In the genomic region with DNA sequence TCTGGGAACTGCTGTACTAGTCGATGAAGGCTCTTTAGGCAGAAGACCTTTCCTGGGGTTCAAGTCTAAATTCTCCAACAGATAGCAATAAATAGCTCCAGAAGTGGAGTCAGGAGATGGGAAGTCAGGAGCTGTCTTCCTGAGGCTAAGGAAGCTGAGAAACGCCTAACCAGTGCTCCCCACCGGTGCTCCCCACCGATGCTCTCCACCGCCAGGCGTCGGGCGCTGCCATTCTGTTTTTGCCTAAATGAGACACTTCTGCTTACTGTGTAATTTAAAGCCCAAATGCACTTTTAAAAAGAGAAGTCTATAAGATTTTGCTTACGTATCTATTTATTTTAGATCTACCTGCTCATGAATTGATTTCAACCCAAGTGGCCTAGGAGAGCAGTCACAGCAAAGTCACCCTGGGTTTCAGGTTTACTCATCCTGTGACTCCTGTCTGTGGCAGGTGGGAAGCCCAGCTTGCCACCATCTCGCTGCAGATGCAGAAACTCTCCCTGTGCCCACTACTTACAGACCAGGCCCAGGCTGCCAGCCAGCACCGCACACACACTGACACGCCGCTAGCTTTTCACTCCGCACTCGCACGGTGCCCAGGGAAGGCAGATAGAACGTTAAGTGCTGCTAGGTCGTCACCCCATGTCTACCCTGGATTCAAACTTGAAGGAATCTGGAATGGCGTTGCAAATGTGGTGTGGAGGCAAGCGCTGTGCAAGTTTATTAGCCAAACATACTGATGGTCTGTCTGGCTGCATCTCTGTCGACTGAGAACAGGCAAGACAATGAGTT, we compare ENCODE assay signal across 31 mouse cellular contexts.
"Had no signal": no experiment of that assay in that cellular context is flagged by ENCODE, and none has a peak within 500 bp of the region (broad histone marks: within the 10 kb centered on the region; RNA-seq: fewer than 3 reads in every experiment).

No protein-coding gene starts in this region.

- H3K27me3 ChIP-seq: hindbrain, embryonic 15.5 days had no signal

- H3K4me2 ChIP-seq: heart, embryonic 11.5 days; heart, embryonic 13.5 days; heart, embryonic 15.5 days; hindbrain, embryonic 12.5 days; hindbrain, embryonic 13.5 days; hindbrain, embryonic 14.5 days; hindbrain, embryonic 15.5 days; intestine, embryonic 15.5 days; kidney, embryonic 15.5 days had no signal

- H3K36me3 ChIP-seq: heart, embryonic 10.5 days; heart, embryonic 13.5 days; heart, embryonic 15.5 days; hindbrain, embryonic 10.5 days; intestine, embryonic 15.5 days; kidney, embryonic 15.5 days had no signal

- ATAC-seq: hindbrain, embryonic 16.5 days; hindbrain, postnatal 0 days; inflammation-experienced regulatory T-cells, adult 6 months; intestine, embryonic 15.5 days; intestine, embryonic 16.5 days; intestine, postnatal 0 days had no signal

- H3K27ac ChIP-seq: heart, embryonic 10.5 days; heart, embryonic 13.5 days; heart, embryonic 15.5 days; hindbrain, embryonic 10.5 days; hindbrain, embryonic 12.5 days; hindbrain, embryonic 13.5 days; hindbrain, embryonic 14.5 days; hindbrain, embryonic 15.5 days; hindbrain, postnatal 0 days; intestine, embryonic 15.5 days; kidney, embryonic 15.5 days; kidney, postnatal 0 days; layer of hippocampus, adult 2 months; left cerebral cortex, adult 2 months had no signal

- H3K9me3 ChIP-seq: heart, embryonic 10.5 days; heart, embryonic 13.5 days; heart, embryonic 15.5 days; hindbrain, embryonic 10.5 days; hindbrain, embryonic 12.5 days; hindbrain, embryonic 13.5 days; hindbrain, embryonic 15.5 days; intestine, embryonic 15.5 days; kidney, embryonic 15.5 days had no signal

- H3K4me3 ChIP-seq: heart, embryonic 10.5 days; heart, embryonic 13.5 days; heart, embryonic 15.5 days; hindbrain, embryonic 10.5 days; hindbrain, embryonic 12.5 days; hindbrain, embryonic 13.5 days; hindbrain, embryonic 15.5 days; intestine, embryonic 15.5 days; kidney, embryonic 15.5 days; layer of hippocampus, adult 2 months; left cerebral cortex, adult 2 months had no signal

- DNase-seq: heart, postnatal 10 days; heart, postnatal 14 days; heart, postnatal 36 days; heart, postnatal 4 days; kidney, adult 11 months; kidney, adult 18-20 months; kidney, adult 8-10 months; kidney, postnatal 10 days; kidney, postnatal 14 days; kidney, postnatal 25 days; layer of hippocampus, adult 9-11 months; layer of hippocampus, postnatal 36 days had no signal

- H3K9ac ChIP-seq: heart, embryonic 13.5 days; heart, embryonic 15.5 days; hindbrain, embryonic 12.5 days; hindbrain, embryonic 13.5 days; hindbrain, embryonic 14.5 days; hindbrain, embryonic 15.5 days; intestine, embryonic 15.5 days; kidney, embryonic 15.5 days had no signal
